In the genomic region with DNA sequence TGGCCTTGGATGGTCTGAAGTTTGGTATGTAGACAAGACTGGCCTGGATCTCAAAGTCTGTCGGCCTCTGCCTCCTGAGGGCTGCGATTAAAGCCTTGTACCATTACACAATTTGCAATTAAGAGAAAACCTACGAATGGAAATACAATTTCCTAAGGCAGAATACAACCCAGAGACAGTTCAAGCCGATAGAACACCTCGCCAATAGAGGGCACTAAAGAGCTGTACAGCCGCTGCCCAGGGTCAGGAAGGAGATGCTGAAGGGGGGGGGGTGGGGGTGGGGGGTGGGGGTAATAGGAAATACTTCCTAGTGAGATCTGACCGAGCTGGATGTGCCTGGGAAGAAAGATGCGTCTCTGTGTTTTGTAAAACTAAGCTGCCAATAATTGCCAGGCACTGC, we compare ENCODE assay signal across 8 mouse cellular contexts. TPM values are rescaled to one million over a fixed set of nuclear protein-coding genes. Genes with fewer than 3 reads are reported as not detected.
DNase-seq lines count a peak whose midpoint lies in the region; ATAC-seq lines count a peak whose summit lies in the region.

No protein-coding gene starts in this region.

- peaks cover 63% of the 10 kb centered on the region for H3K36me3 ChIP-seq in midbrain, embryonic 10.5 days
- H3K36me3 ChIP-seq in midbrain, embryonic 16.5 days (ENCODE audit: control insufficient read depth, insufficient read depth, low read length): peaks cover 13% of the 10 kb centered on the region
- H3K36me3 ChIP-seq in heart, embryonic 15.5 days: peaks cover 42% of the 10 kb centered on the region
- H3K36me3 ChIP-seq in limb, embryonic 10.5 days: peaks cover 55% of the 10 kb centered on the region

- H3K27ac ChIP-seq in midbrain, embryonic 10.5 days (replicated peaks): no peak overlapping the region
- H3K27ac ChIP-seq in midbrain, embryonic 16.5 days (ENCODE audit: low read length): no peak overlapping the region
- H3K27ac ChIP-seq in heart, embryonic 15.5 days: no peak overlapping the region
- H3K27ac ChIP-seq in limb, embryonic 10.5 days: no peak overlapping the region

- H3K4me1 ChIP-seq in midbrain, embryonic 10.5 days: peaks cover 6% of the 10 kb centered on the region
- no peaks in the 10 kb centered on the region for H3K4me1 ChIP-seq in midbrain, embryonic 16.5 days (ENCODE audit: control insufficient read depth, insufficient read depth, low read length)
- no peaks in the 10 kb centered on the region; the same call in 1 of the 2 replicates for H3K4me1 ChIP-seq in heart, embryonic 15.5 days (replicated peaks)
- H3K4me1 ChIP-seq in limb, embryonic 10.5 days: no peaks in the 10 kb centered on the region

- peak; percentile 46 for DNase-seq in midbrain, embryonic 10.5 days (ENCODE audit: low spot score)
- peak; percentile 89 for DNase-seq in NIH3T3 (ENCODE audit: low read depth)
- peak; percentile 61 to 81 for DNase-seq in cerebellum, postnatal 25 days
- peak; percentile 57 for DNase-seq in limb, embryonic 10.5 days (ENCODE audit: low spot score)
- peak; percentile 35 for DNase-seq in ovary, adult 18-20 months (ENCODE audit: low spot score)
- DNase-seq in urinary bladder, postnatal 36 days (ENCODE audit: low spot score in 2 of 2): peak; percentile 46 to 62

- no peaks in the 10 kb centered on the region for H3K27me3 ChIP-seq in midbrain, embryonic 10.5 days (ENCODE audit: low read depth, poor library complexity, severe bottlenecking)
- H3K27me3 ChIP-seq in midbrain, embryonic 16.5 days (ENCODE audit: control insufficient read depth, insufficient read depth, low read depth, low read length): no peaks in the 10 kb centered on the region
- H3K27me3 ChIP-seq in heart, embryonic 15.5 days: no peaks in the 10 kb centered on the region
- no peaks in the 10 kb centered on the region for H3K27me3 ChIP-seq in limb, embryonic 10.5 days (ENCODE audit: low read depth, poor library complexity, severe bottlenecking)

- WGBS in midbrain, embryonic 10.5 days: 35% methylated on average over 8 of the region's 8 CpGs
- 31% methylated on average over 8 of the region's 8 CpGs for WGBS in midbrain, embryonic 16.5 days
- WGBS in heart, embryonic 15.5 days: 12% methylated on average over 8 of the region's 8 CpGs
- WGBS in limb, embryonic 10.5 days: 25% methylated on average over 8 of the region's 8 CpGs

- no peaks in the 10 kb centered on the region for H3K9me3 ChIP-seq in midbrain, embryonic 10.5 days (replicated peaks)
- H3K9me3 ChIP-seq in midbrain, embryonic 16.5 days (replicated peaks; ENCODE audit: control insufficient read depth, low read length, poor library complexity, severe bottlenecking): no peaks in the 10 kb centered on the region
- no peaks in the 10 kb centered on the region for H3K9me3 ChIP-seq in heart, embryonic 15.5 days (replicated peaks)
- no peaks in the 10 kb centered on the region for H3K9me3 ChIP-seq in limb, embryonic 10.5 days (replicated peaks)

- no peak overlapping the region for H3K4me3 ChIP-seq in midbrain, embryonic 10.5 days
- no peak overlapping the region for H3K4me3 ChIP-seq in midbrain, embryonic 16.5 days (ENCODE audit: low read depth, low read length)
- no peak overlapping the region for H3K4me3 ChIP-seq in heart, embryonic 15.5 days
- no peak overlapping the region for H3K4me3 ChIP-seq in limb, embryonic 10.5 days

- H3K9ac ChIP-seq in midbrain, embryonic 16.5 days (ENCODE audit: low read depth, low read length): no peak overlapping the region
- no peak overlapping the region for H3K9ac ChIP-seq in heart, embryonic 15.5 days

- ATAC-seq in midbrain, embryonic 16.5 days: no peak
- peak; percentile 53; the same call in 1 of the 2 replicates for ATAC-seq in heart, embryonic 15.5 days (replicated peaks; ENCODE audit: insufficient number of reproducible peaks, insufficient read depth, low FRiP score, low read depth)

- no peak overlapping the region for H3K4me2 ChIP-seq in midbrain, embryonic 16.5 days (ENCODE audit: low read length)
- no peak overlapping the region for H3K4me2 ChIP-seq in heart, embryonic 15.5 days

RNA-seq across cellular contexts. Expression of gene Vps33a, which starts 53.8 kb away (rescaled TPM):
- 30.4 and 34.1 TPM in 2 replicates for polyA plus RNA-seq in midbrain, embryonic 10.5 days (2016; fragmentation: Nextera tagmentation; extraction: Ambion mirVana)
- polyA plus RNA-seq in midbrain, embryonic 16.5 days (2015; fragmentation: Nextera tagmentation; extraction: Ambion mirVana): 44.7 and 44.8 TPM in 2 replicates
- 17.3 and 21.1 TPM in 2 replicates for polyA plus RNA-seq in heart, embryonic 15.5 days (2015; fragmentation: Nextera tagmentation; extraction: Ambion mirVana)
- 33.0 and 37.3 TPM in 2 replicates for polyA plus RNA-seq in limb, embryonic 10.5 days (2016; fragmentation: Nextera tagmentation; extraction: Ambion mirVana)

RNA-seq across cellular contexts. Expression of gene Clip1, which starts 57.8 kb away (rescaled TPM):
- 51.3 and 55.8 TPM in 2 replicates for polyA plus RNA-seq in midbrain, embryonic 10.5 days (2016; fragmentation: Nextera tagmentation; extraction: Ambion mirVana)
- 86.1 and 93.6 TPM in 2 replicates for polyA plus RNA-seq in midbrain, embryonic 16.5 days (2015; fragmentation: Nextera tagmentation; extraction: Ambion mirVana)
- polyA plus RNA-seq in heart, embryonic 15.5 days (2015; fragmentation: Nextera tagmentation; extraction: Ambion mirVana): 51.9 and 53.5 TPM in 2 replicates
- 46.3 and 48.7 TPM in 2 replicates for polyA plus RNA-seq in limb, embryonic 10.5 days (2016; fragmentation: Nextera tagmentation; extraction: Ambion mirVana)

Comparison
In these comparisons a context has a peak if more than half of its experiments do, and no peak if none do; other contexts are left out.
1. DNase-seq: peak in every context shown above with its lines; median percentile 89 in NIH3T3; 71 in cerebellum, postnatal 25 days; 57 in limb, embryonic 10.5 days; 54 in urinary bladder, postnatal 36 days; 46 in midbrain, embryonic 10.5 days; 35 in ovary, adult 18-20 months.